Mouse (Mus musculus): ENCODE data around the gene Mb21d2. TPM values are rescaled to one million over a fixed set of nuclear protein-coding genes. Genes with fewer than 3 reads are reported as not detected.
A peak's percentile ranks its signal among the peaks of the same experiment; 100 is the strongest.

Mb21d2 gene
- polyA plus RNA-seq, 1 experiment from 2014 or later: 6.6 TPM

- H3K4me1 ChIP-seq: peaks cover 19% of the 10 kb centered on the region
- H3K4me2 ChIP-seq: no peak overlapping the region
- H3K4me3 ChIP-seq (replicated peaks): no peak overlapping the region
- no peak for ATAC-seq (ENCODE audit: low FRiP score)
- no peaks in the 10 kb centered on the region for H3K36me3 ChIP-seq (replicated peaks)
- no peak overlapping the region for H3K9ac ChIP-seq
- H3K27me3 ChIP-seq: no peaks in the 10 kb centered on the region
- H3K27ac ChIP-seq: no peak overlapping the region
- peaks cover 3% of the 10 kb centered on the region for H3K9me3 ChIP-seq
- WGBS: 74% methylated on average over 6 of the region's 6 CpGs
Observed at GRCm38 (mm10) chr16:28894872-28895271, 34.6 kb downstream of the Mb21d2 start.

GRCm38 (mm10) chr16:28893266-28893665, 36.2 kb downstream of the Mb21d2 start:
- 49% methylated on average over 5 of the region's 5 CpGs for WGBS
- H3K9me3 ChIP-seq: peaks cover 6% of the 10 kb centered on the region
- no peak overlapping the region for H3K4me3 ChIP-seq (replicated peaks)
- no peak for ATAC-seq (ENCODE audit: low FRiP score)
- no peak overlapping the region for H3K9ac ChIP-seq
- H3K4me2 ChIP-seq: no peak overlapping the region
- H3K27me3 ChIP-seq: no peaks in the 10 kb centered on the region
- no peak overlapping the region for H3K27ac ChIP-seq
- no peaks in the 10 kb centered on the region for H3K36me3 ChIP-seq (replicated peaks)
- peaks cover 11% of the 10 kb centered on the region; the same call in 1 of the 2 replicates for H3K4me1 ChIP-seq

- peaks cover 6% of the 10 kb centered on the region for H3K9me3 ChIP-seq
- no peak overlapping the region for H3K9ac ChIP-seq
- peaks cover 23% of the 10 kb centered on the region for H3K4me1 ChIP-seq
- ATAC-seq (ENCODE audit: low FRiP score): no peak
- H3K27ac ChIP-seq: no peak overlapping the region
- H3K27me3 ChIP-seq: no peaks in the 10 kb centered on the region
- H3K4me2 ChIP-seq: no peak overlapping the region
- no peak overlapping the region for H3K4me3 ChIP-seq (replicated peaks)
- H3K36me3 ChIP-seq (replicated peaks): no peaks in the 10 kb centered on the region
- 84% methylated on average over 9 of the region's 9 CpGs for WGBS
Observed at GRCm38 (mm10) chr16:28886201-28886745, 43.2 kb downstream of the Mb21d2 start.

GRCm38 (mm10) chr16:28885474-28885873, 44.0 kb downstream of the Mb21d2 start:
- 75% methylated on average over 8 of the region's 8 CpGs for WGBS
- H3K36me3 ChIP-seq (replicated peaks): no peaks in the 10 kb centered on the region
- no peak overlapping the region for H3K4me2 ChIP-seq
- H3K4me3 ChIP-seq (replicated peaks): no peak overlapping the region
- no peak for ATAC-seq (ENCODE audit: low FRiP score)
- no peaks in the 10 kb centered on the region for H3K27me3 ChIP-seq
- peaks cover 31% of the 10 kb centered on the region for H3K4me1 ChIP-seq
- no peak overlapping the region for H3K27ac ChIP-seq
- peaks cover 6% of the 10 kb centered on the region for H3K9me3 ChIP-seq
- no peak overlapping the region for H3K9ac ChIP-seq

- no peak overlapping the region for H3K4me3 ChIP-seq (replicated peaks)
- no peak overlapping the region for H3K27ac ChIP-seq
- peaks cover under 1% of the 10 kb centered on the region for H3K9me3 ChIP-seq
- 82% methylated on average over 5 of the region's 5 CpGs for WGBS
- H3K9ac ChIP-seq: no peak overlapping the region
- no peak for ATAC-seq (ENCODE audit: low FRiP score)
- H3K27me3 ChIP-seq: no peaks in the 10 kb centered on the region
- H3K36me3 ChIP-seq (replicated peaks): no peaks in the 10 kb centered on the region
- peaks cover 34% of the 10 kb centered on the region for H3K4me1 ChIP-seq
- H3K4me2 ChIP-seq: no peak overlapping the region
Observed at GRCm38 (mm10) chr16:28884661-28885060, 44.8 kb downstream of the Mb21d2 start.

GRCm38 (mm10) chr16:28883649-28884048, 45.8 kb downstream of the Mb21d2 start:
- Histone ChIP-seq H3K4me2 (no peak overlapping the region), H3K4me3 (replicated peaks) (no peak overlapping the region), H3K9me3 (no peaks in the 10 kb centered on the region), H3K4me1 (peaks cover 34% of the 10 kb centered on the region), H3K36me3 (replicated peaks) (no peaks in the 10 kb centered on the region), H3K27ac (no peak overlapping the region), H3K9ac (no peak overlapping the region), H3K27me3 (no peaks in the 10 kb centered on the region)
- no peak for ATAC-seq (ENCODE audit: low FRiP score)
- 65% methylated on average over 8 of the region's 8 CpGs for WGBS

- 85% methylated on average over 21 of the region's 21 CpGs for WGBS
- no peak overlapping the region for H3K9ac ChIP-seq
- H3K27ac ChIP-seq: no peak overlapping the region
- ATAC-seq (ENCODE audit: low FRiP score): no peak
- H3K4me1 ChIP-seq: peaks cover 34% of the 10 kb centered on the region
- H3K27me3 ChIP-seq: no peaks in the 10 kb centered on the region
- H3K4me3 ChIP-seq (replicated peaks): no peak overlapping the region
- H3K36me3 ChIP-seq (replicated peaks): no peaks in the 10 kb centered on the region
- H3K4me2 ChIP-seq: no peak overlapping the region
- no peaks in the 10 kb centered on the region for H3K9me3 ChIP-seq
Observed at GRCm38 (mm10) chr16:28882687-28883428, 46.6 kb downstream of the Mb21d2 start.

GRCm38 (mm10) chr16:28881787-28882186, 47.7 kb downstream of the Mb21d2 start:
- peaks cover 40% of the 10 kb centered on the region for H3K4me1 ChIP-seq
- no peaks in the 10 kb centered on the region for H3K9me3 ChIP-seq
- 78% methylated on average over 8 of the region's 8 CpGs for WGBS
- ATAC-seq (ENCODE audit: low FRiP score): no peak
- H3K27me3 ChIP-seq: no peaks in the 10 kb centered on the region
- no peaks in the 10 kb centered on the region for H3K36me3 ChIP-seq (replicated peaks)
- H3K27ac ChIP-seq: no peak overlapping the region
- H3K4me2 ChIP-seq: no peak overlapping the region
- no peak overlapping the region for H3K4me3 ChIP-seq (replicated peaks)
- H3K9ac ChIP-seq: no peak overlapping the region

GRCm38 (mm10) chr16:28880756-28881155, 48.7 kb downstream of the Mb21d2 start:
- H3K36me3 ChIP-seq (replicated peaks): no peaks in the 10 kb centered on the region
- WGBS: 41% methylated on average over 8 of the region's 8 CpGs
- H3K27me3 ChIP-seq: no peaks in the 10 kb centered on the region
- H3K9me3 ChIP-seq: no peaks in the 10 kb centered on the region
- no peak overlapping the region for H3K9ac ChIP-seq
- no peak overlapping the region for H3K27ac ChIP-seq
- no peak overlapping the region for H3K4me2 ChIP-seq
- 0 out of 2 replicates have a peak, but pooled peaks have one; percentile 31 for ATAC-seq (ENCODE audit: low FRiP score)
- peaks cover 39% of the 10 kb centered on the region for H3K4me1 ChIP-seq
- H3K4me3 ChIP-seq (replicated peaks): no peak overlapping the region

GRCm38 (mm10) chr16:28880307-28880681, 49.2 kb downstream of the Mb21d2 start:
- Histone ChIP-seq H3K4me3 (replicated peaks) (no peak overlapping the region), H3K27me3 (no peaks in the 10 kb centered on the region), H3K4me1 (peaks cover 34% of the 10 kb centered on the region), H3K9me3 (no peaks in the 10 kb centered on the region), H3K36me3 (replicated peaks) (no peaks in the 10 kb centered on the region), H3K9ac (no peak overlapping the region), H3K27ac (no peak overlapping the region), H3K4me2 (no peak overlapping the region)
- 65% methylated on average over 8 of the region's 8 CpGs for WGBS
- no peak for ATAC-seq (ENCODE audit: low FRiP score)

GRCm38 (mm10) chr16:28879636-28880306, 49.7 kb downstream of the Mb21d2 start:
- WGBS: 93% methylated on average over 12 of the region's 12 CpGs
- H3K27ac ChIP-seq: no peak overlapping the region
- H3K4me1 ChIP-seq: peaks cover 34% of the 10 kb centered on the region
- H3K9me3 ChIP-seq: no peaks in the 10 kb centered on the region
- no peaks in the 10 kb centered on the region for H3K27me3 ChIP-seq
- H3K36me3 ChIP-seq (replicated peaks): no peaks in the 10 kb centered on the region
- no peak overlapping the region for H3K4me2 ChIP-seq
- H3K9ac ChIP-seq: no peak overlapping the region
- no peak overlapping the region for H3K4me3 ChIP-seq (replicated peaks)
- no peak for ATAC-seq (ENCODE audit: low FRiP score)

GRCm38 (mm10) chr16:28877162-28877662, 52.3 kb downstream of the Mb21d2 start:
- Histone ChIP-seq H3K36me3 (replicated peaks) (no peaks in the 10 kb centered on the region), H3K4me2 (no peak overlapping the region), H3K4me1 (peaks cover 34% of the 10 kb centered on the region), H3K9me3 (no peaks in the 10 kb centered on the region), H3K4me3 (replicated peaks) (no peak overlapping the region), H3K27ac (no peak overlapping the region), H3K9ac (no peak overlapping the region), H3K27me3 (no peaks in the 10 kb centered on the region)
- ATAC-seq (ENCODE audit: low FRiP score): no peak
- 73% methylated on average over 9 of the region's 9 CpGs for WGBS
